Mouse (Mus musculus) urinary bladder, adult 2 months (tissue): Measurements from ENCODE around the gene Trim69. TPM values are rescaled to one million over a fixed set of nuclear protein-coding genes. Genes with fewer than 3 reads are reported as not detected.

ENCODE experiments used
- DNase-seq: peaks from one replicate; pipeline ENCODE4 v3.0.0; 2022; ENCODE audit warnings: low spot score
- polyA plus RNA-seq: library from polyadenylated mRNA; depleted of rRNA; stranded (reverse); fragments of >200 nt; gene quantifications from 2 replicates; pipeline ENCODE4 v1.2.3, GENCODE M21; 2012; rRNA removed

Gene Trim69
- polyA plus RNA-seq: 0.04 and 0.06 TPM in 2 replicates

- DNase-seq: peak; percentile 58
Observed at GRCm38 (mm10) chr2:122160680-122161079, at the start of gene Trim69. Trim69 (plus strand) TSS chr2:122160700.

- DNase-seq: no peak
Observed at GRCm38 (mm10) chr2:122116888-122117287, 43.6 kb upstream of the Trim69 start.

GRCm38 (mm10) chr2:122117961-122118958 is 42.2 kb upstream of the Trim69 start, which contains the start of gene Spg11:
Spg11 (minus strand) TSS chr2:122118386.
- peak; percentile 96 for DNase-seq

GRCm38 (mm10) chr2:122125680-122126572 is 34.6 kb upstream of the Trim69 start:
- no peak for DNase-seq

- no peak for DNase-seq
Observed at GRCm38 (mm10) chr2:122126765-122127347, 33.6 kb upstream of the Trim69 start.

- DNase-seq: no peak
Observed at GRCm38 (mm10) chr2:122127635-122128034, 32.9 kb upstream of the Trim69 start.

- no peak for DNase-seq
Observed at GRCm38 (mm10) chr2:122132078-122132477, 28.4 kb upstream of the Trim69 start.

- no peak for DNase-seq
Observed at GRCm38 (mm10) chr2:122132618-122133017, 27.9 kb upstream of the Trim69 start.

GRCm38 (mm10) chr2:122137839-122138465 is 22.5 kb upstream of the Trim69 start:
- DNase-seq: no peak

GRCm38 (mm10) chr2:122140815-122141214 is 19.7 kb upstream of the Trim69 start:
- DNase-seq: no peak

- no peak for DNase-seq
Observed at GRCm38 (mm10) chr2:122141332-122141967, 19.1 kb upstream of the Trim69 start.

- DNase-seq: no peak
Observed at GRCm38 (mm10) chr2:122143111-122143510, 17.4 kb upstream of the Trim69 start.

GRCm38 (mm10) chr2:122145756-122146155 is 14.7 kb upstream of the Trim69 start:
- no peak for DNase-seq

- DNase-seq: no peak
Observed at GRCm38 (mm10) chr2:122146687-122147086, 13.8 kb upstream of the Trim69 start.

- peak; percentile 89 for DNase-seq
Observed at GRCm38 (mm10) chr2:122147508-122148241, 12.8 kb upstream of the Trim69 start, which contains the start of gene B2m. B2m (plus strand) TSS chr2:122147686.

- DNase-seq: no peak
Observed at GRCm38 (mm10) chr2:122148242-122148917, 12.1 kb upstream of the Trim69 start.

GRCm38 (mm10) chr2:122149316-122149715 is 11.2 kb upstream of the Trim69 start:
- no peak for DNase-seq

- DNase-seq: no peak
Observed at GRCm38 (mm10) chr2:122149716-122150115, 10.8 kb upstream of the Trim69 start.

- no peak for DNase-seq
Observed at GRCm38 (mm10) chr2:122151221-122151620, 9.3 kb upstream of the Trim69 start.
